Mouse (Mus musculus): ENCODE data around the gene Rhox3c. TPM values are rescaled to one million over a fixed set of nuclear protein-coding genes. Genes with fewer than 3 reads are reported as not detected.
"Not testable (repeated sequence)": the region's sequence is repeated elsewhere in the genome, so short reads cannot be mapped to it uniquely, and the experiment has no call there.

Gene Rhox3c
- not detected in 2 replicates for polyA plus RNA-seq (2015; fragmentation: Nextera tagmentation; extraction: Ambion mirVana)

DNA sequence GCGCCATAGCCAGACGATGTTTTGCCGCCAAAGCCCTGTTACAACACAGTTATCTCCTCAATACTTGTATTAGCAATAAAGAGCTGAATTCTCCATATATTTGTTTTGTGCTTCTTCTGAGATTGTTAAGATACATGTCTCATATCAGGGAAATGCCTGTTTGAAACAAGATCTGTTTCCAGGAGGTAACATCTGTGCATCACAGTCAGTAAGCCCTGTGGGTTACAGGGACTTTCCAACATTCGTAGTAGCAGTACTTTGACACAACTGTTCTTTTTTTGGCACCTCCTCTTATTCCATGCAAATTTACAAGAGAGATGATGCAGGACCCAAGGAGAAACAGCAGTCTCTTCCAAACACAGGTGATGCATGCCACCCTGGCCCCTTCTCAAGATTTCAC, at the start of gene Rhox3c:
Gene Rhox3c (plus strand): TSS at position 301 of the 400 bp plus-strand sequence.
- not testable (repeated sequence) for H3K4me2 ChIP-seq (ENCODE audit: low read length); ATAC-seq; H3K27ac ChIP-seq (ENCODE audit: low read length); H3K4me3 ChIP-seq (replicated peaks; ENCODE audit: low read length); H3K36me3 ChIP-seq (ENCODE audit: control insufficient read depth, insufficient read depth); H3K4me1 ChIP-seq (replicated peaks; ENCODE audit: control insufficient read depth, insufficient read depth, low read length); H3K27me3 ChIP-seq (replicated peaks; ENCODE audit: control insufficient read depth, insufficient read depth, low read length); H3K9ac ChIP-seq (replicated peaks; ENCODE audit: low read depth, low read length); H3K9me3 ChIP-seq (ENCODE audit: control insufficient read depth, low read length)
- 95% methylated on average over 3 of the region's 4 CpGs for WGBS

DNA sequence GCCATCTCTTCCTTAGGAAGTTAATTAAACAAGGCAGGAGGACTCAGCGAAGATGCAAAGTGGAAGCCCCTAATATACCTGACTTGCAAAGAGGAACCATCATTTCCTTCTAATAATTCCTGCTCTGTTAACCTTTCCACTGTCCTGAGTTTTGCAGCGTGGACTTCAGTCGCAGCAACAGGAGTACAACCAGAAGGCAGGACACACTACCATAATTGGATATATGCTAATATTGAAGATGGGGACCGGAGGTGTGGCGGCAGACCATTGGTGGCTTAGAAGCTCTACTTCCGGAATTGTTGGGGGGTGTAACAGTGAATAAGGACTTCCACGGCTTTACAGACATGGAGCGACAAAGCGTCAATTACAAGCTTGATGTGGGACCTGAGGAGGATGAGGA, 46.6 kb upstream of the Rhox3c start, which contains the start of gene Rhox2b:
Gene Rhox2b (plus strand): TSS at position 301 of the 400 bp plus-strand sequence.
- not testable (repeated sequence) for H3K4me2 ChIP-seq (ENCODE audit: low read length); H3K4me3 ChIP-seq (replicated peaks; ENCODE audit: low read length); H3K36me3 ChIP-seq (ENCODE audit: control insufficient read depth, insufficient read depth); H3K27ac ChIP-seq (ENCODE audit: low read length); H3K9me3 ChIP-seq (ENCODE audit: control insufficient read depth, low read length); H3K9ac ChIP-seq (replicated peaks; ENCODE audit: low read depth, low read length); H3K4me1 ChIP-seq (replicated peaks; ENCODE audit: control insufficient read depth, insufficient read depth, low read length); H3K27me3 ChIP-seq (replicated peaks; ENCODE audit: control insufficient read depth, insufficient read depth, low read length); ATAC-seq
- WGBS = no CpG with 5 or more reads among the region's 9 CpGs

DNA sequence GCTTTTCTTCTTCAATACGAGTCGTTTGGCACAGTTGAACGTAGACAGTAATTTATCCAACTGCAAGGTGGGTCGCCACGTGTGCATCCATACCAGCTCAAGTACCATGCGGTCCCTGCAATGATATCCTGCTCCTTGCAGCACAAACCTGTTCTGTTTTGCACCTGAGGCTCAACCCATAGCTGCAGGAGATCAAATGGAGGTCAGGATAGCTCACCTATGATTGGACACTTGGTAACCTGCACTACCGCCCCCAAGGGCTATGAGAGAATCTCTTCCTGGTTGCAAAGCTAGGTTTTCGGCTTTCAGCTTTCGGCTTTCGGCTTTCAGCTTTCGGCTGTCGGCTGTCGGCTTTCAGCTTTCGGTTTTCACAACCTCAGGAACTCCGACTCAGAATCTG, 26.2 kb upstream of the Rhox3c start, which contains the start of gene Rhox4b:
Gene Rhox4b (plus strand): TSS at position 301 of the 400 bp plus-strand sequence.
- WGBS = 84% methylated on average over 14 of the region's 15 CpGs
- H3K27me3 ChIP-seq (replicated peaks; ENCODE audit: control insufficient read depth, insufficient read depth, low read length); ATAC-seq: not testable (repeated sequence)

DNA sequence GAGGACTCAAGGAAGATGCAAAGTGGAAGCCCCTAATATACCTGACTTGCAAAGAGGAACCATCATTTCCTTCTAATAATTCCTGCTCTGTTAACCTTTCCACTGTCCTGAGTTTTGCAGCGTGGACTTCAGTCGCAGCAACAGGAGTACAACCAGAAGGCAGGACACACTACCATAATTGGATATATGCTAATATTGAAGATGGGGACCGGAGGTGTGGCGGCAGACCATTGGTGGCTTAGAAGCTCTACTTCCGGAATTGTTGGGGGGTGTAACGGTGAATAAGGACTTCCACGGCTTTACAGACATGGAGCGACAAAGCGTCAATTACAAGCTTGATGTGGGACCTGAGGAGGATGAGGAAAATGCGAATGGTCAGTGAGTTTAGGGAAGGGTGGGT, 5.0 kb upstream of the Rhox3c start, which contains the start of gene Rhox2c:
Gene Rhox2c (plus strand): TSS at position 301 of the 400 bp plus-strand sequence.
- WGBS = 89% methylated on average over 4 of the region's 10 CpGs
- H3K4me3 ChIP-seq (replicated peaks; ENCODE audit: low read length); ATAC-seq; H3K9me3 ChIP-seq (ENCODE audit: control insufficient read depth, low read length); H3K4me1 ChIP-seq (replicated peaks; ENCODE audit: control insufficient read depth, insufficient read depth, low read length); H3K9ac ChIP-seq (replicated peaks; ENCODE audit: low read depth, low read length); H3K36me3 ChIP-seq (ENCODE audit: control insufficient read depth, insufficient read depth); H3K4me2 ChIP-seq (ENCODE audit: low read length); H3K27ac ChIP-seq (ENCODE audit: low read length); H3K27me3 ChIP-seq (replicated peaks; ENCODE audit: control insufficient read depth, insufficient read depth, low read length): not testable (repeated sequence)

More for the DNA sequence above, 26.2 kb upstream of the Rhox3c start, which contains the start of gene Rhox4b:
- H3K36me3 ChIP-seq (ENCODE audit: control insufficient read depth, insufficient read depth); H3K4me1 ChIP-seq (replicated peaks; ENCODE audit: control insufficient read depth, insufficient read depth, low read length); H3K4me2 ChIP-seq (ENCODE audit: low read length); H3K4me3 ChIP-seq (replicated peaks; ENCODE audit: low read length); H3K27ac ChIP-seq (ENCODE audit: low read length); H3K9me3 ChIP-seq (ENCODE audit: control insufficient read depth, low read length); H3K9ac ChIP-seq (replicated peaks; ENCODE audit: low read depth, low read length): not testable (repeated sequence)

DNA sequence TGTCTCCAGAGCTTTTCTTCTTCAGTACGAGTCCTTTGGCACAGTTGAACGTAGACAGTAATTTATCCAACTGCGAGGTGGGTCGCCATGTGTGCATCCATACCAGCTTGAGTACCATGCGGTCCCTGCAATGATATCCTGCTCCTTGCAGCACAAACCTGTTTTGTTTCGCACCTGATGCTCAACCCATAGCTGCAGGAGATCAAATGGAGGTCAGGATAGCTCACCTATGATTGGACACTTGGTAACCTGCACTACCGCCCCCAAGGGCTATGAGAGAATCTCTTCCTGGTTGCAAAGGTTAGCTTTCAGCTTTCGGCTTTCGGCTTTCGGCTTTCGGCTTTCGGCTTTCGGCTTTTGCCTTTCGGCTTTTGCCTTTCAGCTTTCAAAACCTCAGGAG, 21.7 kb downstream of the Rhox3c start, which contains the start of gene Rhox4c:
Gene Rhox4c (plus strand): TSS at position 301 of the 400 bp plus-strand sequence.
- not testable (repeated sequence) for H3K36me3 ChIP-seq (ENCODE audit: control insufficient read depth, insufficient read depth); H3K9ac ChIP-seq (replicated peaks; ENCODE audit: low read depth, low read length); H3K9me3 ChIP-seq (ENCODE audit: control insufficient read depth, low read length); H3K4me2 ChIP-seq (ENCODE audit: low read length); H3K27ac ChIP-seq (ENCODE audit: low read length); ATAC-seq; H3K27me3 ChIP-seq (replicated peaks; ENCODE audit: control insufficient read depth, insufficient read depth, low read length); H3K4me3 ChIP-seq (replicated peaks; ENCODE audit: low read length); H3K4me1 ChIP-seq (replicated peaks; ENCODE audit: control insufficient read depth, insufficient read depth, low read length)
- WGBS = 93% methylated on average over 14 of the region's 14 CpGs

DNA sequence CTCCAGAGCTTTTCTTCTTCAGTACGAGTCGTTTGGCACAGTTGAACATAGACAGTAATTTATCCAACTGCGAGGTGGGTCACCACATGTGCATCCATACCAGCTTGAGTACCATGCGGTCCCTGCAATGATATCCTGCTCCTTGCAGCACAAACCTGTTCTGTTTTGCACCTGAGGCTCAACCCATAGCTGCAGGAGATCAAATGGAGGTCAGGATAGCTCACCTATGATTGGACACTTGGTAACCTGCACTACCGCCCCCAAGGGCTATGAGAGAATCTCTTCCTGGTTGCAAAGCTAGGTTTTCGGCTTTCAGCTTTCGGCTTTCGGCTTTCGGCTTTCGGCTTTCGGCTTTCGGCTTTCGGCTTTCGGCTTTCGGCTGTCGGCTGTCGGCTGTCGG, 55.7 kb downstream of the Rhox3c start, which contains the start of gene Rhox4d:
Gene Rhox4d (plus strand): TSS at position 301 of the 400 bp plus-strand sequence.
- not testable (repeated sequence) for H3K36me3 ChIP-seq (ENCODE audit: control insufficient read depth, insufficient read depth)

More for the DNA sequence above, 55.7 kb downstream of the Rhox3c start, which contains the start of gene Rhox4d:
- not testable (repeated sequence) for H3K27ac ChIP-seq (ENCODE audit: low read length); ATAC-seq; H3K4me2 ChIP-seq (ENCODE audit: low read length); H3K9ac ChIP-seq (replicated peaks; ENCODE audit: low read depth, low read length); H3K4me3 ChIP-seq (replicated peaks; ENCODE audit: low read length); H3K4me1 ChIP-seq (replicated peaks; ENCODE audit: control insufficient read depth, insufficient read depth, low read length); H3K27me3 ChIP-seq (replicated peaks; ENCODE audit: control insufficient read depth, insufficient read depth, low read length); H3K9me3 ChIP-seq (ENCODE audit: control insufficient read depth, low read length)
- 92% methylated on average over 12 of the region's 18 CpGs for WGBS

Other genes with a start within 250 kb of the Rhox3c start
- not detected in 2 replicates for gene Gm9, start 247.5 kb upstream of the Rhox3c start, polyA plus RNA-seq (2015; fragmentation: Nextera tagmentation; extraction: Ambion mirVana)
- not detected in 2 replicates for gene Rhox1, start 236.3 kb upstream of the Rhox3c start, polyA plus RNA-seq (2015; fragmentation: Nextera tagmentation; extraction: Ambion mirVana)
- not detected in 2 replicates for gene Rhox2a, start 213.6 kb upstream of the Rhox3c start, polyA plus RNA-seq (2015; fragmentation: Nextera tagmentation; extraction: Ambion mirVana)
- gene Rhox3a, start 208.7 kb upstream of the Rhox3c start, polyA plus RNA-seq (2015; fragmentation: Nextera tagmentation; extraction: Ambion mirVana) = not detected in 2 replicates
- not detected in 2 replicates for gene Rhox4a, start 193.2 kb upstream of the Rhox3c start, polyA plus RNA-seq (2015; fragmentation: Nextera tagmentation; extraction: Ambion mirVana)
- gene Rhox3a2, start 78.6 kb upstream of the Rhox3c start, polyA plus RNA-seq (2015; fragmentation: Nextera tagmentation; extraction: Ambion mirVana) = not detected in 2 replicates
- gene Rhox4a2, start 67.7 kb upstream of the Rhox3c start, polyA plus RNA-seq (2015; fragmentation: Nextera tagmentation; extraction: Ambion mirVana) = not detected in 2 replicates
- gene Rhox2b, start 46.5 kb upstream of the Rhox3c start, polyA plus RNA-seq (2015; fragmentation: Nextera tagmentation; extraction: Ambion mirVana) = not detected in 2 replicates
- gene Rhox4b, start 26.1 kb upstream of the Rhox3c start, polyA plus RNA-seq (2015; fragmentation: Nextera tagmentation; extraction: Ambion mirVana) = not detected in 2 replicates
- gene Rhox2c, start 4.9 kb upstream of the Rhox3c start, polyA plus RNA-seq (2015; fragmentation: Nextera tagmentation; extraction: Ambion mirVana) = not detected in 2 replicates
- not detected in 2 replicates for gene Rhox4c, start 21.8 kb downstream of the Rhox3c start, polyA plus RNA-seq (2015; fragmentation: Nextera tagmentation; extraction: Ambion mirVana)
- not detected in 2 replicates for gene Rhox2d, start 34.8 kb downstream of the Rhox3c start, polyA plus RNA-seq (2015; fragmentation: Nextera tagmentation; extraction: Ambion mirVana)
- not detected in 2 replicates for gene Rhox4d, start 55.8 kb downstream of the Rhox3c start, polyA plus RNA-seq (2015; fragmentation: Nextera tagmentation; extraction: Ambion mirVana)
- not detected in 2 replicates for gene Rhox2e, start 71.9 kb downstream of the Rhox3c start, polyA plus RNA-seq (2015; fragmentation: Nextera tagmentation; extraction: Ambion mirVana)
- gene Rhox3e, start 83.4 kb downstream of the Rhox3c start, polyA plus RNA-seq (2015; fragmentation: Nextera tagmentation; extraction: Ambion mirVana) = not detected in 2 replicates
- not detected in 2 replicates for gene Rhox4e, start 98.8 kb downstream of the Rhox3c start, polyA plus RNA-seq (2015; fragmentation: Nextera tagmentation; extraction: Ambion mirVana)
- gene Rhox2f, start 112.8 kb downstream of the Rhox3c start, polyA plus RNA-seq (2015; fragmentation: Nextera tagmentation; extraction: Ambion mirVana) = not detected in 2 replicates
- not detected in 2 replicates for gene Rhox3f, start 122.4 kb downstream of the Rhox3c start, polyA plus RNA-seq (2015; fragmentation: Nextera tagmentation; extraction: Ambion mirVana)
- gene Rhox4f, start 149.1 kb downstream of the Rhox3c start, polyA plus RNA-seq (2015; fragmentation: Nextera tagmentation; extraction: Ambion mirVana) = not detected in 2 replicates
- not detected in 2 replicates for gene Rhox3g, start 170.0 kb downstream of the Rhox3c start, polyA plus RNA-seq (2015; fragmentation: Nextera tagmentation; extraction: Ambion mirVana)
- gene Rhox2g, start 184.9 kb downstream of the Rhox3c start, polyA plus RNA-seq (2015; fragmentation: Nextera tagmentation; extraction: Ambion mirVana) = not detected in 2 replicates
- not detected in 2 replicates for gene Rhox4g, start 192.7 kb downstream of the Rhox3c start, polyA plus RNA-seq (2015; fragmentation: Nextera tagmentation; extraction: Ambion mirVana)
- gene Rhox3h, start 210.2 kb downstream of the Rhox3c start, polyA plus RNA-seq (2015; fragmentation: Nextera tagmentation; extraction: Ambion mirVana) = not detected in 2 replicates
- gene Rhox2h, start 214.7 kb downstream of the Rhox3c start, polyA plus RNA-seq (2015; fragmentation: Nextera tagmentation; extraction: Ambion mirVana) = not detected in 2 replicates

Data from forebrain, embryonic 16.5 days (tissue).